Mouse (Mus musculus) right cerebral cortex, adult 18-20 months (tissue): ENCODE data around the gene Zdhhc12.
"Not testable (repeated sequence)": the region's sequence is repeated elsewhere in the genome, so short reads cannot be mapped to it uniquely, and the experiment has no call there.

Experiments used
- DNase-seq: peaks from one replicate; pipeline ENCODE4 v3.0.0; 2022; ENCODE audit warnings: mixed read lengths

Zdhhc12 gene

GRCm38 (mm10) chr2:30063235-30063634, 30.2 kb downstream of the Zdhhc12 start:
- no peak for DNase-seq

GRCm38 (mm10) chr2:30062249-30063093, 31.0 kb downstream of the Zdhhc12 start:
- peak; percentile 39 for DNase-seq

- DNase-seq: no peak
These were observed 32.0 kb downstream of the Zdhhc12 start for GRCm38 (mm10) chr2:30061215-30062166.

GRCm38 (mm10) chr2:30058418-30058817, 35.0 kb downstream of the Zdhhc12 start:
- no peak for DNase-seq

GRCm38 (mm10) chr2:30057223-30057904, 36.1 kb downstream of the Zdhhc12 start, which contains the start of gene Set:
TSS of gene Set (plus strand) at chr2:30057378.
- DNase-seq: no peak

- DNase-seq: no peak
These were observed 36.7 kb downstream of the Zdhhc12 start for GRCm38 (mm10) chr2:30056736-30057135.

- DNase-seq: not testable (repeated sequence)
These were observed 38.1 kb downstream of the Zdhhc12 start for GRCm38 (mm10) chr2:30055310-30055709.

- DNase-seq: no peak
These were observed 41.3 kb downstream of the Zdhhc12 start for GRCm38 (mm10) chr2:30051992-30052761.

- no peak for DNase-seq
These were observed 43.6 kb downstream of the Zdhhc12 start for GRCm38 (mm10) chr2:30049831-30050230.

GRCm38 (mm10) chr2:30048699-30049388, 44.6 kb downstream of the Zdhhc12 start, which contains the start of gene Wdr34:
TSS of gene Wdr34 (minus strand) at chr2:30048881.
- DNase-seq: peak; percentile 97

GRCm38 (mm10) chr2:30048101-30048501, 45.3 kb downstream of the Zdhhc12 start:
- no peak for DNase-seq

- no peak for DNase-seq
These were observed 46.3 kb downstream of the Zdhhc12 start for GRCm38 (mm10) chr2:30047127-30047526.

GRCm38 (mm10) chr2:30044550-30044949, 48.9 kb downstream of the Zdhhc12 start:
- no peak for DNase-seq

- DNase-seq: peak; percentile 68
These were observed 51.0 kb downstream of the Zdhhc12 start for GRCm38 (mm10) chr2:30042445-30042844.
